Mouse (Mus musculus) small intestine, adult 2 months (tissue): ENCODE measurements around the gene Gal3st3.

ENCODE experiments used
- CTCF ChIP-seq: fragments of 200-500 bp; IDR thresholded peaks from 2 replicates; pipeline ENCODE4 v1.5.1; 2012; ENCODE audit warnings: low read depth, mild to moderate bottlenecking, control low read depth, inconsistent platforms, low read length, moderate library complexity, mixed read lengths; ENCODE audit not compliant: insufficient replicate concordance, insufficient read length; ENCODE audit errors: extremely low read depth
- POLR2A ChIP-seq: fragments of 200-500 bp; IDR thresholded peaks from 2 replicates; pipeline ENCODE4 v1.6.1; 2012; ENCODE audit warnings: low read depth, mild to moderate bottlenecking, control low read depth, inconsistent platforms, low read length, moderate library complexity

DNA sequence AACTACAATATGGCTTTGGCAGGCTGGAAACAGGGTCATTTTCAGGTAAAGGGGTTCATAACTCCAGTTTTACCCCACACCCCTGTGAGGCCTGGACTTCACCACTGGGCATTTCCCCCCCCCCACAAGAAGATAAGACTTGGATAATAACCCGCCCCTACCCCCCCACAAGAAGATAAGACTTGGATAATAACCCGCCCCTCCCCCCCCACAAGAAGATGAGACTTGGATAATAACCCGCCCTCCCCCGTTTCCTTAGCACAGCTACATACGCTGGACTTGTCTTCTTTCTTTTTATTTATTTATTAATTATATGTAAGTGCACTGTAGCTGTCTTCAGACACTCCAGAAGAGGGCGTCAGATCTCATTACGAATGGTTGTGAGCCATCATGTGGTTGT, 10.9 kb downstream of the Gal3st3 start:
- no peak for TF ChIP-seq CTCF
- no peak for TF ChIP-seq POLR2A
